Mouse (Mus musculus) lung, postnatal 0 days (tissue): ENCODE measurements around the gene Usb1.

Experiments used
- CTCF ChIP-seq: IDR thresholded peaks from 2 replicates; pipeline ENCODE4 v1.5.1; 2016; ENCODE audit warnings: antibody characterized with exemption, mild to moderate bottlenecking
- EP300 ChIP-seq: IDR thresholded peaks from 2 replicates; pipeline ENCODE4 v1.6.1; 2016; ENCODE audit warnings: antibody characterized with exemption, mild to moderate bottlenecking, control low read depth

DNA sequence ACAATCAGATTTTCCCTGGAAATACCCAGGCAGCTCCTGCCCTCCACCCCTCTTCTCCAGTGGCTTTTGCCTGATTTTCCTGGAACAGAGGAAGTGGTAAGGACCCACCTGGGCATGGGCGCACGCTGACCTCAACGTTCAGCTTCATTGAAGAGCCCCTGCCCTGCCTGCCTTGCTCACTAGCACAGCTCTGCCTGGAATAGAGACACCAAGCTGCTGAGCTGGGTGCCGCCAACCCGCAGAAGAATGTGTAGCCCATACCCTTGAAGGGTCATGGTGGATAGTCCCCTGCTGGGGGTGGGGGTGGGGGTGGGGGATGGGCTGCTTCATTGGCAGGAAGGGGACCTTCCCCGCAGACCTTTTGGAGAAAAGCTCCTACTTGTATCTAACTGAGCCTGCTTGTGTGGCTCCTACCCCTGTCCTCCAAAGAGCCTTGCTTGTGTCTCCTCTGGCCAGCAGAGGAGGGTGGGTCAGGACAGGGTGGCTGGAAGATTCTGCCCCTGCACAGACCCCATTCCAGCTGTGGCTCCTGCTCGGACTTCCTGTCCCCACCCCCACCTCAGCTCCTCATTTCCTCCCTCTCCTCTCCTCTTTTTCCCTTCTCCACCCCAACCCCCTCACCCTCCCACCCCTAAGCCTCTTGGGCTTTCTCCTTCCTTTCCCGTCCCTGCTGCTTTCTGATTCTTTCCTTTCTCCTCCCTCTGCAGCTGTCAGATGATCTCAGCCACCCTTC lies 63.3 kb downstream of the Usb1 start:
- no peak for TF ChIP-seq CTCF
- no peak for TF ChIP-seq EP300
